Mouse (Mus musculus) spleen, adult 2 months (tissue): ENCODE data around the gene Sh3gl2.

Source experiments
- CTCF ChIP-seq: fragments of 200-500 bp; IDR thresholded peaks from 2 replicates; pipeline ENCODE4 v1.5.1; 2011; ENCODE audit warnings: mild to moderate bottlenecking, inconsistent platforms; ENCODE audit not compliant: insufficient read depth, insufficient read length, insufficient replicate concordance; ENCODE audit errors: extremely low read depth
- POLR2A ChIP-seq: fragments of 200-500 bp; IDR thresholded peaks from 2 replicates; pipeline ENCODE4 v1.6.1; 2011; ENCODE audit warnings: low read depth, low read length, inconsistent platforms

GRCm38 (mm10) chr4:85289990-85290389 lies 85.1 kb downstream of the Sh3gl2 start:
- TF ChIP-seq CTCF (no peak), POLR2A (no peak)
